Mouse (Mus musculus): Measurements from ENCODE around the gene Dip2a. TPM values are rescaled to one million over a fixed set of nuclear protein-coding genes. Genes with fewer than 3 reads are reported as not detected.

The Dip2a gene
- polyA plus RNA-seq, 1 experiment: 26.0 TPM

DNA sequence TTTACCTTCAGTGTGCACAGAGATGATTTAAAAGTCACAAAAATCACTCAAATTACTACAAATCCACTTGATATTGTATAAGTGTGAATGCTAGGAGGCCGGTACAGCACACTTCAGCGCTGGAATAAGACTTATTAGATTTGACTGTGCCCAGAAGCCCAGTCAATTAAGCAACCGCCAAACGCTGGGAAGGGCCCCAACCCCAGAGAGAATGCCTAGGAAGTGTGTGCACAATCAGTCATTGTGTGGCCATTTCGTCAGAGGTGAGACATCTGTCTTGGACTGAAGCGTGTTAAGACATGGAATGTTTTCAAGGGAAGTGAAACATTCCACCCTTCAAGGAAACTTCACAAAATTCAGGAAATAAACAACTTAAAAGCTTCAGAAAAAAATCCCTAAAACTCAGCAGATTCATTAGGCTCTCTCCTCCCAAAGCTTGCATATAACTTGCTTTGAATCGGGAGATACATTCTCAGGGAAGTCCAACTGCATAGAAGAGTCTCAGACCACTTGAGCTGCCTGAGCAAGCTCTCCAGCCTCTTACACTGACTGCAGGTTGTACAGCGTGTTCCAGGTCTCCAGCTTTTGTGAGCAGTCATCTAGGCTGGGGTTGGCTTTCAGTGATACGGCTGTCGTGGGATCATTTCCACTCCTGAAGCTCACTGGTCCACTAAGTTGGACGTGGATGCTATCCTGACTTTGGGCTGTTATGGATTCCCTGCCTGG is 56.7 kb downstream of the Dip2a start:
- Histone ChIP-seq H3K4me3 (ENCODE audit: insufficient read depth, poor library complexity, severe bottlenecking) (no peak overlapping the region), H3ac (ENCODE audit: control insufficient read depth, insufficient read length, low read depth) (no peak overlapping the region), H3K79me3 (ENCODE audit: low read depth) (no peaks in the 10 kb centered on the region), H3K27me3 (ENCODE audit: control insufficient read depth, insufficient read depth, insufficient read length) (no peaks in the 10 kb centered on the region), H3K36me3 (ENCODE audit: control insufficient read depth, insufficient read depth) (peaks cover 52% of the 10 kb centered on the region), H3K79me2 (ENCODE audit: control insufficient read depth, insufficient read depth) (no peaks in the 10 kb centered on the region)
- no peak for TF ChIP-seq MYOD1 (IDR thresholded peaks at IDR 0.05; ENCODE audit: control insufficient read depth, insufficient read length, low read depth)

GRCm38 (mm10) chr10:76278541-76279097 is 66.5 kb downstream of the Dip2a start:
- no peak for TF ChIP-seq USF1 (IDR thresholded peaks at IDR 0.05; ENCODE audit: low read depth)
- TF ChIP-seq MYOG (IDR thresholded peaks at IDR 0.05; ENCODE audit: control insufficient read depth, extremely low read depth, insufficient read length): no peak
- no peak for TF ChIP-seq MYOD1 (IDR thresholded peaks at IDR 0.05; ENCODE audit: control insufficient read depth, insufficient read length, low read depth)
- no peak for TF ChIP-seq MAX (IDR thresholded peaks at IDR 0.05)
- TF ChIP-seq CTCF (IDR thresholded peaks at IDR 0.05; ENCODE audit: control insufficient read depth, insufficient read depth, insufficient read length): no peak
- no peak for TF ChIP-seq CEBPB (IDR thresholded peaks at IDR 0.05; ENCODE audit: low read depth)
- TF ChIP-seq FOSL1 (IDR thresholded peaks at IDR 0.05; ENCODE audit: insufficient read depth, low read length, poor library complexity, severe bottlenecking): no peak
- H3K79me3 ChIP-seq (ENCODE audit: low read depth): no peaks in the 10 kb centered on the region
- no peak overlapping the region for H3ac ChIP-seq (ENCODE audit: control insufficient read depth, insufficient read length, low read depth)
- no peak overlapping the region for H3K4me3 ChIP-seq (ENCODE audit: insufficient read depth, poor library complexity, severe bottlenecking)
- H3K79me2 ChIP-seq (ENCODE audit: control insufficient read depth, insufficient read depth): no peaks in the 10 kb centered on the region
- H3K36me3 ChIP-seq (ENCODE audit: control insufficient read depth, insufficient read depth): peaks cover 26% of the 10 kb centered on the region
- H3K27me3 ChIP-seq (ENCODE audit: control insufficient read depth, insufficient read depth, insufficient read length): no peaks in the 10 kb centered on the region

- TF ChIP-seq FOSL1 (IDR thresholded peaks at IDR 0.05; ENCODE audit: insufficient read depth, low read length, poor library complexity, severe bottlenecking) (no peak), MAX (IDR thresholded peaks at IDR 0.05) (no peak), CEBPB (IDR thresholded peaks at IDR 0.05; ENCODE audit: low read depth) (no peak), MYOD1 (IDR thresholded peaks at IDR 0.05; ENCODE audit: control insufficient read depth, insufficient read length, low read depth) (no peak)
- Histone ChIP-seq H3K79me2 (ENCODE audit: control insufficient read depth, insufficient read depth) (no peaks in the 10 kb centered on the region), H3K36me3 (ENCODE audit: control insufficient read depth, insufficient read depth) (peaks cover 34% of the 10 kb centered on the region), H3K79me3 (ENCODE audit: low read depth) (no peaks in the 10 kb centered on the region), H3ac (ENCODE audit: control insufficient read depth, insufficient read length, low read depth) (no peak overlapping the region), H3K4me3 (ENCODE audit: insufficient read depth, poor library complexity, severe bottlenecking) (no peak overlapping the region), H3K27me3 (ENCODE audit: control insufficient read depth, insufficient read depth, insufficient read length) (no peaks in the 10 kb centered on the region)
Observed at GRCm38 (mm10) chr10:76275256-76275655, 69.8 kb downstream of the Dip2a start.

DNA sequence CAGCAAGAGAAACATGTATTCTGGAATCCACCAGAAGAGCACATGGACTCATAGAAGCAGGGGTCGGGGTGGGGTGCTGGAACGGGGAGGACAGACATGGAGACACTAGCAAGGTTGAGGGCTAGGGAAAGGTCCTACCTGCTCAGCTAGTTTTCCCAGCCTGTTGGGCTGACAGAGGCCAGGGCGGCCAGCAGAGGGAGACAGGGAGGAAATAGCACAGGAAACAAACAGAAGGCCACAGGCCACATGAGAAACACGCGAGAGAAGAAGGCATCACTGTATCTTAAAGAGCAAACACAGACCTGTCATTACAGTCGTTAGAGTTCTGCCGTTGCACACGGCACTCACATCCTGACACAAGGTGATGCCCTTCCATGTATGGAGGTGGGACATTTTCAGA is 73.9 kb downstream of the Dip2a start:
- H3K4me3 ChIP-seq (ENCODE audit: insufficient read depth, poor library complexity, severe bottlenecking): no peak overlapping the region
- no peaks in the 10 kb centered on the region for H3K27me3 ChIP-seq (ENCODE audit: control insufficient read depth, insufficient read depth, insufficient read length)
- peaks cover 51% of the 10 kb centered on the region for H3K36me3 ChIP-seq (ENCODE audit: control insufficient read depth, insufficient read depth)
- no peaks in the 10 kb centered on the region for H3K79me2 ChIP-seq (ENCODE audit: control insufficient read depth, insufficient read depth)
- no peak overlapping the region for H3ac ChIP-seq (ENCODE audit: control insufficient read depth, insufficient read length, low read depth)
- no peaks in the 10 kb centered on the region for H3K79me3 ChIP-seq (ENCODE audit: low read depth)
- TF ChIP-seq MAX (IDR thresholded peaks at IDR 0.05): no peak
- TF ChIP-seq CTCF (IDR thresholded peaks at IDR 0.05; ENCODE audit: control insufficient read depth, insufficient read depth, insufficient read length): peak; percentile 38

- Histone ChIP-seq H3ac (ENCODE audit: control insufficient read depth, insufficient read length, low read depth) (no peak overlapping the region), H3K4me3 (ENCODE audit: insufficient read depth, poor library complexity, severe bottlenecking) (no peak overlapping the region), H3K79me2 (ENCODE audit: control insufficient read depth, insufficient read depth) (no peaks in the 10 kb centered on the region), H3K27me3 (ENCODE audit: control insufficient read depth, insufficient read depth, insufficient read length) (no peaks in the 10 kb centered on the region), H3K79me3 (ENCODE audit: low read depth) (no peaks in the 10 kb centered on the region), H3K36me3 (ENCODE audit: control insufficient read depth, insufficient read depth) (peaks cover 35% of the 10 kb centered on the region)
- TF ChIP-seq CTCF (IDR thresholded peaks at IDR 0.05; ENCODE audit: control insufficient read depth, insufficient read depth, insufficient read length): peak; percentile 16
- TF ChIP-seq MAX (IDR thresholded peaks at IDR 0.05): peak; percentile 54
- TF ChIP-seq FOSL1 (IDR thresholded peaks at IDR 0.05; ENCODE audit: insufficient read depth, low read length, poor library complexity, severe bottlenecking): peak; percentile 50
- TF ChIP-seq USF1 (IDR thresholded peaks at IDR 0.05; ENCODE audit: low read depth): no peak
Observed at GRCm38 (mm10) chr10:76262431-76262830, 82.7 kb downstream of the Dip2a start.

DNA sequence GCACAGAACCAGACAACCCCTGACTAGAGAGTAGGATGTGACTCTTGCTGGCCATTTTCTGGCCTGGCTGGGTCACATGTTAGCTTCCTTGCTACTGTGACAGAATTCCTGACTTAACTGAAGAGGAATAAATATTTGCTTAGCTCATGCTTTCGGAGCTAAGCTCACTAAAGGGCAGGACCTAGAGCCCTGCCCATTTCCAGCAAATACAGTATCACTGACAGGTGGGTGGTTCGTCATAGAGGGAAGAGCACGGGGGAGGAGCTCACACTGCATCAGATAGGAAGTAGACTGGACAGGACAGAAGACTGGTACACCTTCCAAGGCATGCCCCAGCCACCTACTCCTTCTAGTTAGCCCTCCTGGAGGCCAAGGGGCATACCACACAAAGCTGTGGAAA is 83.6 kb downstream of the Dip2a start:
- Histone ChIP-seq H3K27me3 (ENCODE audit: control insufficient read depth, insufficient read depth, insufficient read length) (no peaks in the 10 kb centered on the region), H3K4me3 (ENCODE audit: insufficient read depth, poor library complexity, severe bottlenecking) (no peak overlapping the region), H3K79me3 (ENCODE audit: low read depth) (no peaks in the 10 kb centered on the region), H3K36me3 (ENCODE audit: control insufficient read depth, insufficient read depth) (peaks cover 26% of the 10 kb centered on the region), H3K79me2 (ENCODE audit: control insufficient read depth, insufficient read depth) (no peaks in the 10 kb centered on the region), H3ac (ENCODE audit: control insufficient read depth, insufficient read length, low read depth) (no peak overlapping the region)
- TF ChIP-seq FOSL1 (IDR thresholded peaks at IDR 0.05; ENCODE audit: insufficient read depth, low read length, poor library complexity, severe bottlenecking) (no peak), CTCF (IDR thresholded peaks at IDR 0.05; ENCODE audit: control insufficient read depth, insufficient read depth, insufficient read length) (no peak), USF1 (IDR thresholded peaks at IDR 0.05; ENCODE audit: low read depth) (no peak), CEBPB (IDR thresholded peaks at IDR 0.05; ENCODE audit: low read depth) (no peak), MYOD1 (IDR thresholded peaks at IDR 0.05; ENCODE audit: control insufficient read depth, insufficient read length, low read depth) (no peak), MYOG (IDR thresholded peaks at IDR 0.05; ENCODE audit: control insufficient read depth, extremely low read depth, insufficient read length) (no peak), MAX (IDR thresholded peaks at IDR 0.05) (no peak)

Measured in C2C12 (cell line).